Mouse (Mus musculus) liver, embryonic 16.5 days (tissue): ENCODE results near the gene Tmem217. TPM values are rescaled to one million over a fixed set of nuclear protein-coding genes. Genes with fewer than 3 reads are reported as not detected.

Source experiments
- ATAC-seq: fragments of 200-750 bp; cut with Nextera tagmentation; 2 replicates; pipeline ENCODE4 v1.8.0; 2017; ENCODE audit warnings: low read depth, mild to moderate bottlenecking, moderate number of reproducible peaks, moderate library complexity
- H3K27ac ChIP-seq: fragments of 300-500 bp; sonication (generic); 2 replicates; pipeline ENCODE4 v1.5.1; 2014; ENCODE audit warnings: mild to moderate bottlenecking, low read length
- H3K27me3 ChIP-seq: fragments of 300-500 bp; sonication (generic); 2 replicates; pipeline ENCODE4 v1.6.1; 2014; ENCODE audit warnings: low read depth, low read length, mixed read lengths; ENCODE audit not compliant: control insufficient read depth, insufficient read depth
- H3K36me3 ChIP-seq: fragments of 300-500 bp; sonication (generic); 2 replicates; pipeline ENCODE4 v1.6.1; 2014; ENCODE audit warnings: mild to moderate bottlenecking; ENCODE audit not compliant: control insufficient read depth, insufficient read depth
- H3K4me1 ChIP-seq: fragments of 300-500 bp; sonication (generic); 2 replicates; pipeline ENCODE4 v1.6.1; 2014; ENCODE audit warnings: low read depth, low read length, mixed read lengths; ENCODE audit not compliant: control insufficient read depth
- H3K4me2 ChIP-seq: fragments of 300-500 bp; sonication (generic); 2 replicates; pipeline ENCODE4 v1.6.1; 2014; ENCODE audit warnings: low read depth, low read length, mixed read lengths
- H3K4me3 ChIP-seq: fragments of 300-500 bp; sonication (generic); 2 replicates; pipeline ENCODE4 v1.5.1; 2014; ENCODE audit warnings: low read depth, mild to moderate bottlenecking, low read length
- H3K9ac ChIP-seq: fragments of 300-500 bp; sonication (generic); 2 replicates; pipeline ENCODE4 v1.6.1; 2014; ENCODE audit warnings: low read depth, low read length
- H3K9me3 ChIP-seq: fragments of 300-500 bp; sonication (generic); replicated peaks from 2 replicates; pipeline ENCODE4 v1.6.1; 2016; ENCODE audit warnings: low read length; ENCODE audit not compliant: control insufficient read depth
- WGBS: fragments of 180-500 bp; shearing (Covaris S2); extraction: QIAGEN DNeasy Blood & Tissue Kit; methylation state at CpG from one replicate; pipeline ENCODE4 v1.1.7; 2014; ENCODE audit not compliant: insufficient replicate concordance; 5-methylcytosine and 5-hydroxymethylcytosine counted together
- polyA plus RNA-seq: library from polyadenylated mRNA; unstranded; fragments of >200 nt; fragmentation: Nextera tagmentation; extraction: Ambion mirVana; gene quantifications from 2 replicates; pipeline ENCODE4 v1.2.1, GENCODE M21; 2015

Tmem217 gene
- polyA plus RNA-seq, 1 experiment from 2014 or later, result not detected

- H3K4me1 ChIP-seq, result peaks cover 73% of the 10 kb centered on the region
- peak overlapping the region; percentile 44 for H3K9ac ChIP-seq
- H3K27me3 ChIP-seq, result no peaks in the 10 kb centered on the region
- H3K4me3 ChIP-seq, result no peak overlapping the region
- no peak overlapping the region for H3K4me2 ChIP-seq
- peaks cover 35% of the 10 kb centered on the region for H3K36me3 ChIP-seq
- no peak for ATAC-seq
- peak overlapping the region; percentile 90 for H3K27ac ChIP-seq
- no peaks in the 10 kb centered on the region for H3K9me3 ChIP-seq
- 69% methylated on average over 6 of the region's 6 CpGs for WGBS
Observed at GRCm38 (mm10) chr17:29496211-29497070, 55.7 kb downstream of the Tmem217 start.

- H3K9ac ChIP-seq, result peak overlapping the region; percentile 100
- H3K27ac ChIP-seq, result peak overlapping the region; percentile 98
- 63% methylated on average over 6 of the region's 8 CpGs for WGBS
- peak overlapping the region; percentile 70 for H3K4me2 ChIP-seq
- peak overlapping the region; percentile 96 for H3K4me3 ChIP-seq
- peaks cover 56% of the 10 kb centered on the region for H3K4me1 ChIP-seq
- ATAC-seq, result no peak
- no peaks in the 10 kb centered on the region for H3K27me3 ChIP-seq
- peaks cover 36% of the 10 kb centered on the region for H3K36me3 ChIP-seq
- no peaks in the 10 kb centered on the region for H3K9me3 ChIP-seq
Observed at GRCm38 (mm10) chr17:29494732-29495076, 57.5 kb downstream of the Tmem217 start.

- ATAC-seq, result no peak
- WGBS, result 42% methylated on average over 10 of the region's 10 CpGs
- peak overlapping the region; percentile 96 for H3K4me3 ChIP-seq
- H3K4me1 ChIP-seq, result peaks cover 51% of the 10 kb centered on the region
- peak overlapping the region; percentile 70 for H3K4me2 ChIP-seq
- H3K9ac ChIP-seq, result peak overlapping the region; percentile 100
- H3K27me3 ChIP-seq, result no peaks in the 10 kb centered on the region
- peaks cover 36% of the 10 kb centered on the region for H3K36me3 ChIP-seq
- H3K27ac ChIP-seq, result peak overlapping the region; percentile 98
- no peaks in the 10 kb centered on the region for H3K9me3 ChIP-seq
Observed at GRCm38 (mm10) chr17:29494062-29494731, 58.0 kb downstream of the Tmem217 start.

- peak overlapping the region; percentile 96 for H3K4me3 ChIP-seq
- ATAC-seq, result no peak
- peak overlapping the region; percentile 70 for H3K4me2 ChIP-seq
- WGBS, result 59% methylated on average over 11 of the region's 11 CpGs
- H3K4me1 ChIP-seq, result peaks cover 51% of the 10 kb centered on the region
- H3K9ac ChIP-seq, result peak overlapping the region; percentile 100
- H3K27me3 ChIP-seq, result no peaks in the 10 kb centered on the region
- peak overlapping the region; percentile 98 for H3K27ac ChIP-seq
- H3K9me3 ChIP-seq, result no peaks in the 10 kb centered on the region
- peaks cover 36% of the 10 kb centered on the region for H3K36me3 ChIP-seq
Observed at GRCm38 (mm10) chr17:29493461-29493980, 58.7 kb downstream of the Tmem217 start.

- 1% methylated on average over 22 of the region's 22 CpGs for WGBS
- H3K4me2 ChIP-seq, result peak overlapping the region; percentile 70
- H3K4me1 ChIP-seq, result peaks cover 45% of the 10 kb centered on the region
- H3K27me3 ChIP-seq, result no peaks in the 10 kb centered on the region
- H3K4me3 ChIP-seq, result peak overlapping the region; percentile 96
- peak overlapping the region; percentile 100 for H3K9ac ChIP-seq
- H3K36me3 ChIP-seq, result peaks cover 36% of the 10 kb centered on the region
- H3K27ac ChIP-seq, result peak overlapping the region; percentile 98
- ATAC-seq, result no peak
- no peaks in the 10 kb centered on the region for H3K9me3 ChIP-seq
Observed at GRCm38 (mm10) chr17:29492269-29493191, 59.7 kb downstream of the Tmem217 start.

GRCm38 (mm10) chr17:29491591-29492268 lies 60.5 kb downstream of the Tmem217 start:
- WGBS, result under 1% methylated on average over 48 of the region's 48 CpGs
- no peak for ATAC-seq
- Histone ChIP-seq H3K9ac (peak overlapping the region; percentile 100), H3K4me1 (peaks cover 45% of the 10 kb centered on the region), H3K4me3 (peak overlapping the region; percentile 96), H3K4me2 (peak overlapping the region; percentile 49), H3K27me3 (no peaks in the 10 kb centered on the region), H3K9me3 (no peaks in the 10 kb centered on the region), H3K27ac (peak overlapping the region; percentile 98), H3K36me3 (peaks cover 36% of the 10 kb centered on the region)

- Histone ChIP-seq H3K4me1 (peaks cover 39% of the 10 kb centered on the region), H3K4me3 (peak within 1 kb of the TSS; percentile 96), H3K9me3 (no peaks in the 10 kb centered on the region), H3K27ac (peak within 1 kb of the TSS; percentile 98), H3K36me3 (peaks cover 33% of the 10 kb centered on the region), H3K27me3 (no peaks in the 10 kb centered on the region), H3K9ac (peak within 1 kb of the TSS; percentile 100), H3K4me2 (peak within 1 kb of the TSS; percentile 84)
- ATAC-seq, result peak; percentile 33
- WGBS, result under 1% methylated on average over 89 of the region's 99 CpGs
Observed at GRCm38 (mm10) chr17:29490713-29491581, 61.2 kb downstream of the Tmem217 start, which contains the start of gene Pim1. TSS of gene Pim1 (plus strand) at chr17:29490753.
